Mouse (Mus musculus) right cerebral cortex, adult 2 months (tissue): ENCODE measurements around the gene Zfp719.

Source experiments
- DNase-seq, 2 experiments: peaks; one replicate each; pipeline ENCODE4 v3.0.0; 2021 to 2022; ENCODE audit warnings: low spot score in 2 of 2

Zfp719 gene

GRCm38 (mm10) chr7:43607743-43608287, 28.4 kb downstream of the Zfp719 start:
- no peak for DNase-seq

GRCm38 (mm10) chr7:43608316-43608824, 29.0 kb downstream of the Zfp719 start:
- DNase-seq: no peak

- DNase-seq: no peak
These were observed 34.6 kb downstream of the Zfp719 start for GRCm38 (mm10) chr7:43613816-43614551.

- DNase-seq: no peak
These were observed 43.5 kb downstream of the Zfp719 start for GRCm38 (mm10) chr7:43622927-43623326.

- DNase-seq: no peak
These were observed 44.4 kb downstream of the Zfp719 start for GRCm38 (mm10) chr7:43623819-43624218.

- no peak for DNase-seq
These were observed 45.7 kb downstream of the Zfp719 start for GRCm38 (mm10) chr7:43625065-43625464.

GRCm38 (mm10) chr7:43625794-43626422, 46.5 kb downstream of the Zfp719 start:
- no peak for DNase-seq

- no peak for DNase-seq
These were observed 54.5 kb downstream of the Zfp719 start for GRCm38 (mm10) chr7:43633940-43634339.

- DNase-seq: no peak
These were observed 55.1 kb downstream of the Zfp719 start, which contains the start of gene Ceacam18 for GRCm38 (mm10) chr7:43634500-43634899. Ceacam18 (plus strand) TSS chr7:43634707.

GRCm38 (mm10) chr7:43636194-43636593, 56.8 kb downstream of the Zfp719 start:
- no peak for DNase-seq

GRCm38 (mm10) chr7:43637118-43637517, 57.7 kb downstream of the Zfp719 start:
- no peak for DNase-seq

- no peak for DNase-seq
These were observed 63.2 kb downstream of the Zfp719 start for GRCm38 (mm10) chr7:43642587-43642986.
